Mouse (Mus musculus) thymus, postnatal 25 days (tissue): ENCODE data around the gene Gtf2a2.
A peak's percentile ranks its signal among the peaks of the same experiment; 100 is the strongest.

ENCODE experiments used
- DNase-seq: peaks from one replicate; pipeline ENCODE4 v3.0.0; 2022

Gtf2a2 gene

DNA sequence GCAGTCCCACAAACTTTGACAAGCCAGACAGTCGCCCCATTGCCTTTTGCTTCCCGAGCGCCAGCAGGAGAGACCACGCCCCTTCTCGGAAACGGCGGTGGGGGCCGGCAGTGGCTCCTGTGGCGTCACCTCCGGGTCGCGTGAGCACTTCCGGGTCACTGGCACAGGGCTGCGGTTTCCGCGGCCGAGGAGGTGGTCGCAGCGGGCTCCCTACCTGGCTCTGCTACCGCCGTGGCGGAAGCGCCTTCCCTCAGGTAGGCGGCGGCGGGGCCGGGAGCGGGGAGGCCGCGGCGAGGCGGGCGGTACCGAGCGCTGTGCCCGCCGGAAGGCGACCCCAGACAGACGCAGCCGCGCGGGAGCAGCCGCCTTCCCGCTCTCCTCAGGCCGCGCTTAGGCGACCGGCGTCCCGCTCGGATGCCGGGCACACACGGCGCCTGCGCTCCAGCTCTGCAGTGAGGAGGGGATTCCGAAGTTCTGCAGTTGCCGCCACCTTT lies at the start of gene Gtf2a2:
Gene Gtf2a2 (plus strand): TSS at position 143 of the 494 bp plus-strand sequence.
- DNase-seq: peak; percentile 95

DNA sequence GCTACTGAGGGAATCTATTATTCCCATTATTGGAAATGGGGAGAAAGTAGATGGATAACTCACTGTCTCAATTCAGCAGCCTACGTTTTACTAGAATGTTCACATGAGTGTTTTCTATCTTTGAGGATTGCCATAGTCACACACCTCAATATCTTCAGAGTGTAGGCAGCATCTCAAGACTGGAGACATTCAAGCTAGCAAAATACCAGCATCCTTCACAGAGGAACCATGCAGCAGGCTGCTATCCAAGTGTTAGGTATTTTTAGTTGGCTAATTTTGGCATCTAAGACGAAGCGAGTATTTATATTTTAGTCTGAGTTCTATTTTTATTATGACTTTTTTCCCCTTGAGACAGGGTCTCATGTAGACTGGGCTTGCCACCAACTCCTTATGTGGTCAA lies 48.0 kb upstream of the Gtf2a2 start:
- no peak for DNase-seq

DNA sequence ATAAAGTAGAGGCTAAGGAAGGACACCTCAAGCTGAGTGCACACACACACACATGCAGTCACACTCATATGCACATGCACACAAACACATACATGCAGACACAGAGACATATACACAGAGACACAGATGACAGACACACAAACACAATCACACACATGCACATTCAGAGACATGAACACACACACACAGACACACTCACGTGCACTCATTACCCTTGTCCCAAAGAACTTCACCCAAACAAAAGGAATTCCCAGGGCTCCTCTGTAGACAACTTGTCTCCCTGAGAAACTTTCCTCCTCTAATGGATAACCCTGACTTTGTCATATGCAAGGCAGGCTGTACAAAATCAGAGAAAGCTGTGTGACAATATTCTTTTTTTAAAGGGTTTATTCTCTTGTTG lies 26.8 kb upstream of the Gtf2a2 start:
- DNase-seq: no peak

DNA sequence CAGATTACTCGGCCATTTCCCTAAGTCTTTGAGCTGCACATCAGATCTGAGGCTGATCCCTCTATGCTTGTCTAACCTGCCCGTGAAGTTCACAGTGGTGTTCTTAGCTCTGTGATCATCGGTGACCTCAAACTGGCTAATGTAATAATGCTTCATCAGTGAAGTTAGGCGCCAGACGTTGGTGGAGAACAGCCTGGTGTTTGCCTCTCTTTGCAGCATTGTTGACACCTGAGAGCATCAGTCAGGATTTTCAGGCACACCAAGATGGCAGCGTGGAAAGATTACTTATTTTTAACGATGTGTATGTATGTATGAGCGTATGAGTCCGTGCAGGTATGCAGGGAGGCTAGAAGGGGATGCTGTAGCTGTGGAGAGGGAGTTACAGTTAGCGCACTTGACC lies 26.3 kb upstream of the Gtf2a2 start:
- DNase-seq: no peak

DNA sequence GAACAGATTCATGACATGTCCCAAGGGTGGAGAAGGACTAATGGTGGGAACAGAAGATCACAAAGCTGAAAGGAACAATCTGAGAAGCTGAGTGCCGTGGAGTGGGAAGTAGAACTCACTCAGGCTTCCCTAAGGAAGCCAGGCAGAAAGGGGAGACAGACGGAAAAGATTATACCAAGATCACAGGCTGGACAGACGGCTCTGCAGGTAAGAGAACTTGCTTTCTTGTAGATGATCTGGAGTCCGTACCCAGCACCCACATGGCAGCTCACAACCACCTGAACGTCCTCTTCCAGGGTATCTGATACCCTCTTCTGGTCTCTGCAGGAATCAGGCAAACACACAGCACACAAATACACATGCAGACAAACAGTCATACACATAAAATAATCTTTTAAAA lies 25.8 kb upstream of the Gtf2a2 start:
- no peak for DNase-seq

DNA sequence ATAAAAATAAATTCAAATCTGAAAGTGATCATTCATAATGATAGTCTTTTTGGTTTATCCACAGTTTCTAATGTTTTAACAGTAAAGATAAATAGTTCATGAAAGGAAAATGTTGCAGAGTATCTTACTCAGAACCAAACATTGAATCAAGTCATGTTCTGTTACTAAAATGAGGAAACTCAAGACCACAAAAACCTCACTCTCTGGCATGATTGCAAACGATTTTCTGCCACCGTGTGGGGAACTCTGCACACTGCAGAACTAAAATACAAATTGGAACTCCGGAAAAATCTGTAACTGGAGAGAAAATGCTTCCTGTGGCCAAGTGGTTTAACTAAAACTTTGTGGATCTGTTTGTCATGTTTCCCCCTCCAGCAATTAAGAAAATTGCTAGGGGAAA lies 24.8 kb upstream of the Gtf2a2 start:
- DNase-seq: peak; percentile 74

DNA sequence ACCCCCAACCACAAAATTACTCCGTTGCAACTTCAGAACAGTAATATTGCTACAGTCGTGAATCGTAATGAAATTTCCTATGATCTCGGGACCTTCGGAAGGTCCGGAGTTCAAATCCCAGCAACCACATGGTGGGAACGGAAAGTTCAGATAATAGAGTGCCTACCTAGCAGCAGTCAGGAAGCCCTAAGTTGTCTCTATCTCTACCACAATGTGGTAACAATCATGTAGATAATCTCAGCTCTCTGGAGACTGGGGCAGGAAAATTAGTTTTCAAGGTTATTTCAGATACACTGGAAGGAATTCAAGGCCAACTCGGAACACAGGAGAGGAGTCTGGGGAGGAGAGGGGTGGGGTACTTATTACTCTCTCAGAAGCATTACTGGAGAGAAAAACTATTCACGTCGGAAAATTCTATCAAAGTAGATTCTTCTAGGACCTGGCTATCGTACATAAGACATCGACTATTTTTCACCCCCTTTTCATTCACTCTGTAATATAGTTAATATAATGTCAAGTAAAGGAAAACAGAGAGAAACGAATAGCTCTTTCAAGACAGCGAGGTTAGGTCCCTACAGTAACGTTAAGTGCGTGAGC lies 23.5 kb upstream of the Gtf2a2 start:
- no peak for DNase-seq

DNA sequence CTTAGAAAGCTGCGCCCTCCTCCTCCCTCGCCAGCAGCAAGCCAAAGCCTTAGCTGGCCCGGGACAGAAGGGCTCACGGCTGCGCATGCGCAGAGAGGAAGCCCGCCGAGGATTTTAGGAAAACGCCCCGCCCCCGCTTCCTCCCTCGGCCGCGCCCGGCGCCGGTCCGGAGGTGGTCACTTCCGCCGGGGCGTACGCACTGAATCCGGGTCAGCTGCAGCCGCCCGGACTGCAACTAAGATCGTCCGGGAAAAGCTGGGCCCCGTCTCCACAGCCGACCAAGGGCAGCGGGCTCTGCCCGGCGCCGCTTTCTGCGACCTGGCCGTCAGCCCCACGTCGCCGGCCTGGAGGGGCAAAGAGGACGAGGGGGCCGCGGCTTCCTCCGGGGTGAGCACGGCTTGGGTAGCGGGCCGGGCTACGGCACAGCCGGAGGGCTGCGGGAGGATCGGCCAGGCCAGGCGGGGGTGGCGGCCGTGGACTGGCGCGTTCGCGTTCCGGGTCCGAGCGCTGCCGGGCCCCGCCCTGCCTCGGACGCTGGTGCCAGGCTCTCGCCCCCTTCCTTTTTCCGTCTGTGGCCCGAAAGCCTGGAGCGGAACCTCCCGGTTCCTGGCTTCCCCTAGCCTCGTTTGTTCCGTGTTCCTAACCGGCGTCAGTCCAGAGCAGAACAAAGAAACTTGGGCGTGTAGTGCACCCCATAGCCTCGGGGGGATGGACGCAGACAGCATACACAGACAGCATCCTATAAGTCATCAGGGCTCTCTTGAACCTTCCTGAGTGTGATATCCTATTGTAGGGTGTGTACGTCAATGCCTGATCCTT lies 22.8 kb upstream of the Gtf2a2 start, which contains the start of gene Bnip2:
Gene Bnip2 (plus strand): TSS at position 164 of the 819 bp plus-strand sequence.
- peak; percentile 92 for DNase-seq

DNA sequence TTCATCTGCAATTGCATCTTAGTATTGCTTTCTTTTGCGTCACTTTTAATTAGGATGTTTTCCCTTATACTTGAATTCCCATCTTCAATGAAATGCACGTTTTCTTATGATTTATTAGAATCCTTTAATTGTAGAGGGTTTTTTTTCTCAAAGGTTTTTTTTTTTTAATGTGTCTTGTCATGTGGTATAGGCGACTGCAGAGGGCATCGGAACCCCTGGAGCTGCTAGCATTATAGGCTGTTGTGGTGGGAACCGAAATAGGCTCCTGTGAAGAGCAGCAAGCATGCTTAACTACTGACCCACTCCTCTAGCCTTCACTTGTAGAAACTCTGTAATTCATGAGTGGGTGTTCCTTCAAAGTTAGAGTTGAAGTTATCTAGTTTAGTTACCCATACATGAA lies 22.0 kb upstream of the Gtf2a2 start:
- DNase-seq: no peak

DNA sequence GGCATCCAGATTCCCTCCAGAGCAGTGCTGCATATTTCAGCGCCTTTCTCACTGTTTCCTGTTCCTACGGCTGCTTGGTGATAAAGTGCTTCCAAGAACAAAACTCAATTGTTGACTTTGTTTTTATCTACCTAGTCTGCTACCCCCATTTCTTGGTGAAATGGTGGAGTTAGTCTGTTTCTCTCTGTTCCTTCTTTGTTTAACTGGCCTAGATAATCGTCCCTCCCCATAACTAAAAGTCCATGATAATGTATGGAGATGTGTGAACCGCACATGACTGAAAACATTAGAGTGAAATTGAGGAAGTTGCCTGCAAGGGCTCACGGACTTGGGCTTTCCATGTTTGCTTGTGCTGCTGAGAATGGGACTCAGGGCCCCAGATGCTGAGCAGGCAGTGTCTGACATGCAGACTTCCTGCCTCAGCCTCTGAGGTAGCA lies 19.5 kb upstream of the Gtf2a2 start:
- DNase-seq: no peak

DNA sequence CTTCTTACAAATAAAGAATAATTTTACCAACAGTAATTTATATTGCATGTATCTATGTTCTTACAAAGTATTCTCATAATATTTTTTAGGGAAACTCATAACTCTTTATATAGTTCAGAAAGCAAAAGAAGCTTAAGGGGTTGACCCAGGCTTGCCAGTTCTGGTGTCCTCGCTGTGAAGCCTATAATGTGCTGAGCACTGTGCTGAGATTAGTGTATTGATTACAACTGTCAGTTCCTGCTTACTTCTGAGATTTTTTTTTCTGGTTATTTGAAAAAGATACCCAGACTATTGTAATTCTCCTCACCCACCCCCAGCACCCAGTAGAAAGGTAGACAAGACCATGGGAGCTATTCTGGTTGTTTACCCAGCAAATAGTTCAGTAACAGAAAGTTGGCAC lies 18.9 kb upstream of the Gtf2a2 start:
- no peak for DNase-seq

DNA sequence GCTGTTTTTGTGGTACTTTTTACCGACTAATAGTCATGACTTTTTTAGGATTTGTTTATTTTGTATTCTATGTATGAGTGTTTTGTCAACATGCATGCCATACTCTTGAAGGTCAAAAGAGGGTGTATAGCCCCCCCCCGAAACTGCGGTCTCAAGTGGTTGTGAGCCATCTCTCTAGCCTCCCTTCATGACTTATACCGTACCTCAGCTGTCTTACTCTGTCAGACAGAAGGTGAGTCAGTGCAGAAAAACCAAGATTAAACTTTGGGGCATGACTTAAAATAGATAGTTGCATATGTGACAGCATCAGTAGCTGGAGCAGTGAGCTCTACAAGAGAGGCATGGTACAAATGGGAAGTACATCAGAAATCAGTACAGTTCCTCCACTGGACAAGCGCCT lies 17.8 kb upstream of the Gtf2a2 start:
- no peak for DNase-seq

DNA sequence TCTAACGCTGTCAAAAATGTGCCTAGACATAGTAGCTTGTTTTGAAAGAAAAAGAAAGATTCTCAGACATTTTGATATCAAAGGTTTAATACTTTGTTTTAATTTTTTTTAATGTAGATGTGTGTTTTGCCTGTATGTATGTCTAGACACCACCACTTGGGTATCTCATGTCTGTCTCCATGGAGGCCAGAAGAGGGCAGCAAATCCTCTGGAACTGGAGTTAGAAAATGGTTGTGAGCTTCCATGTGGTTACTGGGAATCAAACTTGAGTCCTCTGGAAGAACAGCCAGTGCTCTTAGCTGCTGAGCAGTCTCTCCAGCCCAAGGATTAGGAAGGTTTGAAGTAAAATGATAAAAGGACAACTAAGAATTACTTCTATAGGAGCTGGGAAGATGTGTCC lies 13.0 kb upstream of the Gtf2a2 start:
- no peak for DNase-seq

DNA sequence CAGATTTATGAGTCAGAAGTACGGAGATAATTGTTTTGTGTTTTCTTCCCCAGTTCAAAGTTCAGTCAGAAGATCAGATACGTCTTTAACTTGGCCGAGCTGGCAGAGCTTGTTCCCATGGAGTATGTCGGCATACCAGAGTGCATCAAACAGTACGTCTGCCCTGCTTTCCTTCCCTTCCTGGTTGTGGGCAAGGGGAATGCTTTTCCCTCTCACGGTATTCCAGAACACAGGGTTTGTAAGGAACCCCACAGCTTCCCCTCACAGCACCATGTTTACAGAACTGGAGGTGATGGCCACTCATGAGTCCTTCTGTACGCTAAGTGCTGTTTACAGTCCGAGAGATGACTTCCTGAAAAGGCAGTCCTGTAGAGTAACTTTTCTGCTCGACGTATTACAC lies 8.8 kb upstream of the Gtf2a2 start:
- DNase-seq: no peak

DNA sequence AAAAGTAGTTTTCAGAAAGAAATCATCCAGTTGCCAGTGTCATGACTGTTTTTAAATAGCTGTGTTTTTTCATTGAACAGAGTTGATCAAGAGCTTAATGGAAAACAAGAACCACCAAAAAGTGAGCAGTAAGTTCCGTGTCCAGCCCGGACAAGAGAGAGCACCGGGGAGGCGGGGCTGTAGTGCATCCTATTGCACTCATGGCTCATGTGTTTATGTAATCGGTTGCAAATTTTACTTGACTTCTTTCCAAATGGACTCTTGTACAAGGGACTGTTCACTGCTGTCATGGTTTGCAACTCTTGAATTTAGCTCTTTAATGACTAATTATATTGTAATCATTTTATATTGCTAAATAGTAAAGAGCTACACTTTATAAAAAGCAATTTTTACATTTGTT lies 5.4 kb upstream of the Gtf2a2 start:
- no peak for DNase-seq

DNA sequence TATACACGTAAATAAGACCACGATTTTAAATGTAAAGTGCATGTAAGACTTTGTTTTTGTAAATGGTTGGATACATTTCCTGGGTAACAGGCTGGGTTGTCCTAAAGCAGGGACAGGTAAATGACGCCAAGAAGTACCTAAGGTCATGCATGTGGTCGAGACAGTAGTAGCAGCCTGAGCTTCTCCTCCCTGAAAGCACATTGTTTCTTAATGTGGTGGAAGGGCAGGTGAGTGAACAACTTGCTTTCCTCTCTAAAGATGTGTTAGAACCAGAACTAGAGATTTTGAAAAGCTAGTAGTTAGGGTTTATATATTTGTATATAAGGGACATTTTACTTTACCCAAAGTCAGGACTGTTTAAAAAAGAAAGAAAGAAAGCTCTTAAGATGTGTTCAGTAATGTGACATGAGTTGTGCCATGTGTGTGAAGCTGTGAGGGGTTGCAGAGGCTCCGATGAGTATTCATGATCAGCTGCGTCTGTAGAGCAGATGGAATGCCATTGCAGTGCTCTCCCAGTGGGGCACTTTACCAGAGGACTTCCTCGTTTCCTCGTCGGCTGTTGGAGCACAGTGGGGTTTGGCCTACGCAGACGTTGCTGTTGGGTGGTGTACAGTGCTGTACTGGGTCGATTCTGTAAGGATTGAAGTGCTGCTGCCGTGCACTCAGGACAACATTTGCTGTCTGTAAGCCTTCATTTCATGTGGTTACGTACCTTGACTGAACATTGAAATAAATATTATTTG lies 4.7 kb upstream of the Gtf2a2 start:
- DNase-seq: no peak

DNA sequence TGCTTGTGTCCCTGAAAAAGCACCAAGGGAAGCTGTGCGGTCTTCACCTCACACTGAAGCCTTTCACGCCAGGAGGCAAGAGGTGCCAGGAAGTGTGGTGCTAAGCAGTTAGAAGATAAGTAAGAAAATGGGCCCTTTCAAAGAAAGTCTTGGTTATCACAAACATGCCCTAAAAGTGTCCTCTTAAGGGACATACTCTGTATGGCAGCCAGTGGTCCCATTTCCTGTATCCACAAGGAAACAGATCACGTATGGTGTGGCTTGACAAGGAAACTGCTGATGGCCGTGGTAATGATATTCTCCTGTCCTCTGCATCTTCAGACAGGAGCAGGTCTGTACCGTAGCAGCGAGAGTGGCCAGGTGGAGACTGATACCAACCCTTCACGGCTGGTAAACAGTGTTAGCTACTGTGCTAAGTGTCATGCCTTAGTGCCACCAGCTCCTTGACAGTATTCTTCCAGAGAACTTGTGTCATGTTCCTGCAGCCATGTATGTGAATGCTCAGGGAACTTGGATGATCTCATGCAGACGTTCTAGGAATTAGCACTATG lies 2.5 kb upstream of the Gtf2a2 start:
- DNase-seq: no peak

DNA sequence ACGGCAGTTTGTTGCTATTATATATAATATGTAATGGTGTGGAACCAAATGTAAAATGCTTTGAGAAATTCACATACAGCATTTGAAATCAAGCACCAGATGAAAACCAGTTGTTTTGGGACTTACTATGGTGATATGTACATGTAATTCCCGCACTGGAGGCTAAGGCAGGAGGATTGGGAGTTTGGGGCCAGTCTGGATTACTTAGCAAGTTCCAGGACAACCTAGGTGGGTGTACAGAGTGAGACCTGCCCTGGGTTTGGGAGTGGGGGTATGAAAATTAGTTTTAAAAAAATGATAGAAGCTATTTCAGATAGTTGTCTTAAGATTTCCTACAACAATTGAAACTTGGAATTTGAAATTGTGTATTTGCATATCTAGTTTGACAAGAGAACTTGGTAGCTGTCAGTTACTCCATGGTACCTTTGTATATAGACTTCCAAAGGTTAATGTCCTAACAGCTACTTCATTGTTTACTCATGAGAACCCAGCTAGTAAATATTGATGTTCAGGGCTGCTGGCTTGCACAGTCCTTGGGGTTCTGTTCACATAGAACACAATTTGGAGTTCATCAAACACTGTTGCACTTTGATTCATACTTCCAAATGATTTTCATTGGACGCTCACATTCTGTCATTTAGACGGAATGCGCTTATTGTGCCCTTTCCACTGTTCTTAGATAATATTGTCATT lies 1.4 kb upstream of the Gtf2a2 start:
- no peak for DNase-seq

DNA sequence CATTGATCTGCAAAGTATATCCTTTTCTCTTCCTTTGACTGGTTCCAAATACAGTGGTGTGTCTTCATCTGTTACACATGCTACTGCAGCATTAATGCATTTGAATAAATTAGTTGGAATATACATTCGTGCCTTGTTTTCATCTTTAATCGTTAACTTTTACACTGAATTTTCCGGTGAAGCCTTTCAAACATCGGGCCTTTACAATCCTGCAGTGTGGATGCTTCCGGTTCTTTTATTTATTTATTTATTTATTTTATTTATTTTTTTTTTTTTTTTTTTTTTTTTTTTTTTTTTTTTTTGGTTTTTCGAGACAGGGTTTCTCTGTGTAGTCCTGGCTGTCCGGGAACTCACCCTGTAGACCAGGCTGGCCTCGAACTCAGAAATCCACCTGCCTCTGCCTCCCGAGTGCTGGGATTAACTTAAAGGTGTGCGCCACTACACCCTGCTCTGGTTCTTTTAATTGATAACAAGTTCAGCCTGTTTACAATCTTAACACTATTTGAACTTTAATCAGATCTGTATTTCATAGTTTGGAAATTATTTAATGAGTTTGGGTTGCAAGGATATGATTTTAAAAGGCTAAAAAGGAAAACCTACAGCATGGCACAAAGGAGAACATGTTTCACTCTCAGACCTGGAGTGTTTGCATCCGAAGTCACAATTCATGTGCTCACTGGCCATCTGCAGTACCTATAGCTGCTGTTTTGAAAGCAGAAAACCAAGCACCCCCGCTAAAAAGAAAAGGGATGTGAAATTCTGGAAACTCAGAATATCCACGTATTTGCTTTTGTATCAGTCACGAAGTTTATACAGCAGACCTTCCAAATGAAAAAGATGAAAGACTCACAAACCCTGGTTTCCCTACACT lies 578 bp upstream of the Gtf2a2 start:
- no peak for DNase-seq

DNA sequence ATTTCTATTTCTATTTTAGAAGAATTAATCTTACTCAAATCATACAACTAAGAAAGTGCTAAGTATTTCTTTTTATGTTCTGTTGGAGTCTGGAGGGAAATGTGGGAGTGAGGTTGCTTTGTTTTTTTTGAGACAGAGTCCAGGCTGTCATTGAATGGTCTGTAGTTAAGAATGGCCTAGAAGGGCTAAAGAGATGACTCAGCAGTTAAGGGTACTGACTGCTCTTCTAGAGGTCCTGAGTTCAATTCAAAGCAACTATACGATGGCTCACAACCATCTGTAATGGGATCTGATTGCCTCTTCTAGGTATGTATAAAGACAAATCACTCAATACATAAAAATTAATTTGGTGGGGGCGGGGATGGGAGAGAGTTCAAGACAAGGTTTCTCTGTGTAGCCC lies 3.3 kb downstream of the Gtf2a2 start:
- no peak for DNase-seq

DNA sequence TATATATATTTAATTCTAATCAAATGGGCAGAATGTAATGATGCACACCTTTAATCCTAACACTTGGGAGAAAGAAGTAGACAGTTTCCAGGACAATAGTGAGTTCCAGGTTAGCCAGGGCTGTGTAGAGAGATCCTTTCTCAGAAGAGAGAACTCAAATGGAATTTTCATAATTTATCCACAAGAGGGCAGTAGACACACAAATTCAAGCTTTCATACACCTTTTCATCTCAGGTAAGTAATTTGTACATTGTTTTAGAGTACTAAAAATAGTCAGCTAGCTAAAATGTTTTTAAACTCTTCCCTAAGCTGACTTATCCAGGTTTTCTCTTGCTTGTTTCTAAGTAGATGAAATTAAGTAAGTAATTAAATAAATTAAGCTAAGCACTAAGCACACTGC lies 6.5 kb downstream of the Gtf2a2 start:
- DNase-seq: no peak

DNA sequence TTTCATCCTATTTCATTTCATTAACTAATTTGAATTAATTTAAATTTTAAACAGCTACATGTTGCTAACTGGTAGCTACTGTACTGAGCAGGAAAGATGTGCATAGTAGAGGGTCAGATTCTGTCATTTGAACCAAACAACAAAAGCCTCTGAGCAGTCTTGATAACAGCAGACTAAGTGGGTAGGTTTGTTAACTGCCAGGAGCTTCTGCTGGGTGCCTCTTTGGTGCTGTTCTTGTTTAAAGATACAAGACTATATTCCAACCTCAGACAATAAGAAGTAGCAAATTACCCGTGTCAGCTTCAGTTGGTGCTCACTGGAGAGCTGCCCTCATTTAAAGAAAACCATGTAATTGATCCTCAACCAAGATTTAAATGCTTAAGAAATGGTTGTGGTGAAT lies 9.3 kb downstream of the Gtf2a2 start:
- no peak for DNase-seq
